Mouse (Mus musculus): ENCODE data around the gene C9orf72. TPM values are rescaled to one million over a fixed set of nuclear protein-coding genes. Genes with fewer than 3 reads are reported as not detected.

C9orf72 gene
- polyA plus RNA-seq, 1 experiment from 2014 or later, result 25.4 TPM

GRCm38 (mm10) chr4:35192725-35193124 is 33.2 kb downstream of the C9orf72 start:
- Histone ChIP-seq H3K27me3 (ENCODE audit: control insufficient read depth, insufficient read depth, low read length) (no peaks in the 10 kb centered on the region), H3K36me3 (ENCODE audit: control insufficient read depth, insufficient read depth, low read length) (no peaks in the 10 kb centered on the region), H3K27ac (ENCODE audit: low read depth, low read length) (no peak overlapping the region), H3K4me2 (ENCODE audit: low read depth, low read length, severe bottlenecking) (no peak overlapping the region), H3K4me3 (ENCODE audit: low read depth, low read length) (no peak overlapping the region), H3K9me3 (ENCODE audit: control insufficient read depth, low read length) (no peaks in the 10 kb centered on the region), H3K4me1 (replicated peaks; ENCODE audit: control insufficient read depth, insufficient read depth, low read length) (no peaks in the 10 kb centered on the region), H3K9ac (ENCODE audit: low read length) (no peak overlapping the region)
- 44% methylated on average over 7 of the region's 7 CpGs for WGBS
- peak; percentile 19 for DNase-seq (ENCODE audit: low spot score)
- ATAC-seq (replicated peaks; ENCODE audit: low FRiP score), result no peak

- Histone ChIP-seq H3K9me3 (ENCODE audit: control insufficient read depth, low read length) (no peaks in the 10 kb centered on the region; the same call in 1 of the 2 replicates), H3K27ac (ENCODE audit: low read depth, low read length) (no peak overlapping the region), H3K4me1 (replicated peaks; ENCODE audit: control insufficient read depth, insufficient read depth, low read length) (no peaks in the 10 kb centered on the region), H3K27me3 (ENCODE audit: control insufficient read depth, insufficient read depth, low read length) (no peaks in the 10 kb centered on the region), H3K4me3 (ENCODE audit: low read depth, low read length) (no peak overlapping the region), H3K36me3 (ENCODE audit: control insufficient read depth, insufficient read depth, low read length) (no peaks in the 10 kb centered on the region), H3K4me2 (ENCODE audit: low read depth, low read length, severe bottlenecking) (no peak overlapping the region), H3K9ac (ENCODE audit: low read length) (no peak overlapping the region)
- DNase-seq (ENCODE audit: low spot score), result peak; percentile 9
- WGBS, result 84% methylated on average over 5 of the region's 5 CpGs
- no peak for ATAC-seq (replicated peaks; ENCODE audit: low FRiP score)
Measured at GRCm38 (mm10) chr4:35189794-35190193, 36.2 kb downstream of the C9orf72 start.

GRCm38 (mm10) chr4:35187617-35188326 is 38.2 kb downstream of the C9orf72 start:
- H3K4me3 ChIP-seq (ENCODE audit: low read depth, low read length), result no peak overlapping the region
- H3K4me2 ChIP-seq (ENCODE audit: low read depth, low read length, severe bottlenecking), result no peak overlapping the region
- no peak overlapping the region for H3K27ac ChIP-seq (ENCODE audit: low read depth, low read length)
- peak; percentile 17 for DNase-seq (ENCODE audit: low spot score)
- WGBS, result 84% methylated on average over 8 of the region's 8 CpGs
- no peak overlapping the region for H3K9ac ChIP-seq (ENCODE audit: low read length)
- ATAC-seq (replicated peaks; ENCODE audit: low FRiP score), result no peak
- H3K9me3 ChIP-seq (ENCODE audit: control insufficient read depth, low read length), result no peaks in the 10 kb centered on the region; the same call in 1 of the 2 replicates
- no peaks in the 10 kb centered on the region for H3K27me3 ChIP-seq (ENCODE audit: control insufficient read depth, insufficient read depth, low read length)
- H3K36me3 ChIP-seq (ENCODE audit: control insufficient read depth, insufficient read depth, low read length), result no peaks in the 10 kb centered on the region
- no peaks in the 10 kb centered on the region for H3K4me1 ChIP-seq (replicated peaks; ENCODE audit: control insufficient read depth, insufficient read depth, low read length)

GRCm38 (mm10) chr4:35177926-35178645 is 47.9 kb downstream of the C9orf72 start:
- 81% methylated on average over 12 of the region's 12 CpGs for WGBS
- H3K36me3 ChIP-seq (ENCODE audit: control insufficient read depth, insufficient read depth, low read length), result no peaks in the 10 kb centered on the region
- no peaks in the 10 kb centered on the region for H3K9me3 ChIP-seq (ENCODE audit: control insufficient read depth, low read length)

GRCm38 (mm10) chr4:35175566-35175965 is 50.4 kb downstream of the C9orf72 start:
- Histone ChIP-seq H3K27ac (ENCODE audit: low read depth, low read length) (no peak overlapping the region), H3K9ac (ENCODE audit: low read length) (no peak overlapping the region), H3K36me3 (ENCODE audit: control insufficient read depth, insufficient read depth, low read length) (no peaks in the 10 kb centered on the region), H3K4me2 (ENCODE audit: low read depth, low read length, severe bottlenecking) (no peak overlapping the region), H3K9me3 (ENCODE audit: control insufficient read depth, low read length) (no peaks in the 10 kb centered on the region), H3K4me3 (ENCODE audit: low read depth, low read length) (no peak overlapping the region), H3K4me1 (replicated peaks; ENCODE audit: control insufficient read depth, insufficient read depth, low read length) (no peaks in the 10 kb centered on the region), H3K27me3 (ENCODE audit: control insufficient read depth, insufficient read depth, low read length) (no peaks in the 10 kb centered on the region)
- 86% methylated on average over 2 of the region's 2 CpGs for WGBS
- ATAC-seq (replicated peaks; ENCODE audit: low FRiP score), result no peak
- DNase-seq (ENCODE audit: low spot score), result peak; percentile 1

More at GRCm38 (mm10) chr4:35177926-35178645, 47.9 kb downstream of the C9orf72 start:
- no peaks in the 10 kb centered on the region for H3K27me3 ChIP-seq (ENCODE audit: control insufficient read depth, insufficient read depth, low read length)
- no peaks in the 10 kb centered on the region for H3K4me1 ChIP-seq (replicated peaks; ENCODE audit: control insufficient read depth, insufficient read depth, low read length)
- no peak for ATAC-seq (replicated peaks; ENCODE audit: low FRiP score)
- H3K9ac ChIP-seq (ENCODE audit: low read length), result no peak overlapping the region
- no peak overlapping the region for H3K4me2 ChIP-seq (ENCODE audit: low read depth, low read length, severe bottlenecking)
- peak; percentile 42 for DNase-seq (ENCODE audit: low spot score)
- H3K4me3 ChIP-seq (ENCODE audit: low read depth, low read length), result no peak overlapping the region
- no peak overlapping the region for H3K27ac ChIP-seq (ENCODE audit: low read depth, low read length)

- WGBS, result 74% methylated on average over 1 of the region's 1 CpGs
- Histone ChIP-seq H3K27me3 (ENCODE audit: control insufficient read depth, insufficient read depth, low read length) (no peaks in the 10 kb centered on the region), H3K9me3 (ENCODE audit: control insufficient read depth, low read length) (no peaks in the 10 kb centered on the region), H3K27ac (ENCODE audit: low read depth, low read length) (no peak overlapping the region), H3K4me3 (ENCODE audit: low read depth, low read length) (no peak overlapping the region), H3K4me1 (replicated peaks; ENCODE audit: control insufficient read depth, insufficient read depth, low read length) (no peaks in the 10 kb centered on the region), H3K9ac (ENCODE audit: low read length) (no peak overlapping the region), H3K4me2 (ENCODE audit: low read depth, low read length, severe bottlenecking) (no peak overlapping the region), H3K36me3 (ENCODE audit: control insufficient read depth, insufficient read depth, low read length) (no peaks in the 10 kb centered on the region)
- DNase-seq (ENCODE audit: low spot score), result peak; percentile 24
- no peak for ATAC-seq (replicated peaks; ENCODE audit: low FRiP score)
Measured at GRCm38 (mm10) chr4:35173551-35173950, 52.4 kb downstream of the C9orf72 start.

GRCm38 (mm10) chr4:35172471-35172870 is 53.5 kb downstream of the C9orf72 start:
- Histone ChIP-seq H3K27me3 (ENCODE audit: control insufficient read depth, insufficient read depth, low read length) (no peaks in the 10 kb centered on the region), H3K4me1 (replicated peaks; ENCODE audit: control insufficient read depth, insufficient read depth, low read length) (no peaks in the 10 kb centered on the region), H3K4me2 (ENCODE audit: low read depth, low read length, severe bottlenecking) (no peak overlapping the region), H3K9me3 (ENCODE audit: control insufficient read depth, low read length) (no peaks in the 10 kb centered on the region), H3K9ac (ENCODE audit: low read length) (no peak overlapping the region), H3K27ac (ENCODE audit: low read depth, low read length) (no peak overlapping the region), H3K4me3 (ENCODE audit: low read depth, low read length) (no peak overlapping the region), H3K36me3 (ENCODE audit: control insufficient read depth, insufficient read depth, low read length) (no peaks in the 10 kb centered on the region)
- DNase-seq (ENCODE audit: low spot score), result no peak
- WGBS, result 85% methylated on average over 2 of the region's 2 CpGs
- ATAC-seq (replicated peaks; ENCODE audit: low FRiP score), result no peak

- Histone ChIP-seq H3K27ac (ENCODE audit: low read depth, low read length) (no peak overlapping the region), H3K36me3 (ENCODE audit: control insufficient read depth, insufficient read depth, low read length) (no peaks in the 10 kb centered on the region), H3K9ac (ENCODE audit: low read length) (no peak overlapping the region), H3K4me2 (ENCODE audit: low read depth, low read length, severe bottlenecking) (no peak overlapping the region), H3K27me3 (ENCODE audit: control insufficient read depth, insufficient read depth, low read length) (no peaks in the 10 kb centered on the region), H3K4me1 (replicated peaks; ENCODE audit: control insufficient read depth, insufficient read depth, low read length) (no peaks in the 10 kb centered on the region), H3K4me3 (ENCODE audit: low read depth, low read length) (no peak overlapping the region), H3K9me3 (ENCODE audit: control insufficient read depth, low read length) (no peaks in the 10 kb centered on the region)
- WGBS, result 84% methylated on average over 13 of the region's 13 CpGs
- ATAC-seq (replicated peaks; ENCODE audit: low FRiP score) (no peak), DNase-seq (ENCODE audit: low spot score) (no peak)
Measured at GRCm38 (mm10) chr4:35169571-35170125, 56.3 kb downstream of the C9orf72 start.
